Mouse (Mus musculus) bone marrow, adult 2 months (tissue): ENCODE results near the gene Usp7.

Experiments used
- CTCF ChIP-seq: fragments of 200-500 bp; IDR thresholded peaks from 2 replicates; pipeline ENCODE4 v1.5.1; 2011; ENCODE audit warnings: low read length, control low read depth; ENCODE audit not compliant: control insufficient read depth, insufficient read depth
- POLR2A ChIP-seq: fragments of 200-500 bp; IDR thresholded peaks from 2 replicates; pipeline ENCODE4 v1.6.1; 2011; ENCODE audit warnings: low read depth, mild to moderate bottlenecking, control low read depth, low read length, borderline replicate concordance; ENCODE audit not compliant: control insufficient read depth

- TF ChIP-seq CTCF = no peak
- TF ChIP-seq POLR2A = no peak
Measured at GRCm38 (mm10) chr16:8831241-8831640, 39.1 kb upstream of the Usp7 start.
